Mouse (Mus musculus) heart, adult 2 months (tissue): Measurements from ENCODE around the gene AI854703. TPM values are rescaled to one million over a fixed set of nuclear protein-coding genes. Genes with fewer than 3 reads are reported as not detected.

Experiments used
- DNase-seq, 2 experiments: peaks; one replicate each; pipeline ENCODE4 v3.0.0; 2021
- H3K27ac ChIP-seq: fragments of 200-600 bp; 2 replicates; pipeline ENCODE4 v1.8.1; 2022
- H3K27me3 ChIP-seq: fragments of 200-500 bp; 2 replicates; pipeline ENCODE4 v1.6.1; 2012; ENCODE audit warnings: mild to moderate bottlenecking, low read length, inconsistent platforms, mixed read lengths; ENCODE audit not compliant: control insufficient read depth, insufficient read depth
- H3K36me3 ChIP-seq: fragments of 200-500 bp; 2 replicates; pipeline ENCODE4 v1.6.1; 2012; ENCODE audit warnings: low read length, inconsistent platforms; ENCODE audit not compliant: control insufficient read depth, insufficient read depth
- H3K4me1 ChIP-seq: fragments of 200-500 bp; 2 replicates; pipeline ENCODE4 v1.6.1; 2011; ENCODE audit warnings: low read length; ENCODE audit not compliant: control insufficient read depth, insufficient read depth
- H3K4me3 ChIP-seq: fragments of 200-600 bp; 2 replicates; pipeline ENCODE4 v1.8.1; 2022
- H3K79me2 ChIP-seq: fragments of 200-500 bp; replicated peaks from 2 replicates; pipeline ENCODE4 v1.6.1; 2012; ENCODE audit warnings: mild to moderate bottlenecking, inconsistent platforms, low read length, moderate library complexity, mixed read lengths; ENCODE audit not compliant: control insufficient read depth, insufficient read depth
- H3K9ac ChIP-seq: fragments of 200-500 bp; 2 replicates; pipeline ENCODE4 v1.6.1; 2012; ENCODE audit warnings: low read depth, mild to moderate bottlenecking, control low read depth, inconsistent platforms, low read length, mixed read lengths
- CTCF ChIP-seq: fragments of 200-600 bp; IDR thresholded peaks from 2 replicates; pipeline ENCODE4 v1.8.1; 2022; ENCODE audit warnings: antibody characterized with exemption, mild to moderate bottlenecking, moderate library complexity
- EP300 ChIP-seq: fragments of 200-500 bp; IDR thresholded peaks from 2 replicates; pipeline ENCODE4 v1.6.1; 2011; ENCODE audit warnings: low read depth, low read length, control low read depth; ENCODE audit not compliant: insufficient read depth
- POLR2A ChIP-seq: fragments of 200-500 bp; IDR thresholded peaks from 2 replicates; pipeline ENCODE4 v1.6.1; 2011; ENCODE audit warnings: mild to moderate bottlenecking, low read depth, low read length, control low read depth; ENCODE audit not compliant: insufficient read depth
- WGBS: fragments of 180-500 bp; shearing (Covaris S2); methylation state at CpG from one replicate; pipeline ENCODE4 v1.1.7; 2018; 5-methylcytosine and 5-hydroxymethylcytosine counted together
- intact Hi-C: fragments of 180-260 bp; cut with DNase I; formaldehyde crosslinking; loops from one replicate; pipeline ENCODE4 v1.15.1; 2025
- polyA plus RNA-seq: library from polyadenylated mRNA; depleted of rRNA; stranded (reverse); fragments of >200 nt; gene quantifications from 2 replicates; pipeline ENCODE4 v1.2.3, GENCODE M21; 2012
- total RNA-seq, 2 experiments: library from RNA; stranded (reverse); gene quantifications; 2 replicates each; pipeline ENCODE4 v1.2.3; 2021

Gene AI854703
- total and polyA plus RNA-seq, 3 experiments: 0.16 to 0.68 (median 0.29) TPM

- no peaks in the 10 kb centered on the region for H3K36me3 ChIP-seq
- no peak overlapping the region for H3K9ac ChIP-seq
- 52% methylated on average over 1 of the region's 1 CpGs for WGBS
- no peak for DNase-seq
- no peaks in the 10 kb centered on the region for H3K79me2 ChIP-seq
- intact Hi-C loops: no loop called here
- H3K27ac ChIP-seq: no peak overlapping the region
- H3K27me3 ChIP-seq: no peaks in the 10 kb centered on the region
- H3K4me3 ChIP-seq: no peak overlapping the region
- H3K4me1 ChIP-seq: no peaks in the 10 kb centered on the region
- TF ChIP-seq EP300 (no peak), CTCF (no peak), POLR2A (no peak)
Measured at GRCm38 (mm10) chr6:48623460-48623859, 3.1 kb upstream of the AI854703 start.

DNA sequence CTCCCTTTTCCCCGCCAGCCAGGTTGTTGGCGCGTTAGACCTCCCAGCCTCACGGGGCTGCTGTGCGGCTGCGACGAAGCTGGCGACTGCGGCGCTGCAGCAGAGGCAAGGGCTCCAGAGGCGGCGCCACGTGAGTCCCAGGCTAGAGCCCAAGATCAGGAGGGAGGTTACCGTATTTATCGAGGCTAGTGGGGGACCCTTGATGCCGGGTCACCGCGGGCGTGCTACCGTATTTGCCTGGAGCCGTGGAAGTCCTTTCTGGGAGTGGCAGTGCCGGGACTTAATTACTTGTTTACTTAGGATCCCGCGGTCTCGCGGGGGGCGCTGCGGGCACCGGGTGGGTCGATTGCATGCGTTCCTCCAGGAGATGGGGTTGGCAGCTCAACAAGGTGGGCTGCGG is 420 bp downstream of the AI854703 start:
- intact Hi-C loops: no loop called here
- Histone ChIP-seq H3K4me1 (no peaks in the 10 kb centered on the region), H3K79me2 (no peaks in the 10 kb centered on the region), H3K36me3 (no peaks in the 10 kb centered on the region), H3K9ac (peak overlapping the region; percentile 43), H3K27ac (no peak overlapping the region), H3K4me3 (peak overlapping the region; percentile 44), H3K27me3 (no peaks in the 10 kb centered on the region)
- TF ChIP-seq POLR2A (no peak), CTCF (peak; percentile 29)
- DNase-seq: peak; percentile 59 to 67
- WGBS: 1% methylated on average over 32 of the region's 32 CpGs

GRCm38 (mm10) chr6:48627511-48627924 is 954 bp downstream of the AI854703 start:
- no peaks in the 10 kb centered on the region for H3K27me3 ChIP-seq
- intact Hi-C loops: no loop called here
- no peaks in the 10 kb centered on the region for H3K4me1 ChIP-seq
- peak overlapping the region; percentile 43 for H3K9ac ChIP-seq
- WGBS: 25% methylated on average over 7 of the region's 7 CpGs
- peak overlapping the region; percentile 44 for H3K4me3 ChIP-seq
- TF ChIP-seq CTCF (no peak), POLR2A (no peak), EP300 (no peak)
- H3K27ac ChIP-seq: no peak overlapping the region
- no peaks in the 10 kb centered on the region for H3K79me2 ChIP-seq
- no peaks in the 10 kb centered on the region for H3K36me3 ChIP-seq
- DNase-seq: peak in 1 of 2 experiments; percentile 22

- whole genome bisulfite sequencing: 70% methylated on average over 3 of the region's 3 CpGs
- H3K9ac ChIP-seq: no peak overlapping the region
- peak in 1 of 2 experiments; percentile 11 for DNase-seq
- H3K27me3 ChIP-seq: no peaks in the 10 kb centered on the region
- TF ChIP-seq EP300 (no peak), POLR2A (no peak), CTCF (no peak)
- no peaks in the 10 kb centered on the region for H3K36me3 ChIP-seq
- no peaks in the 10 kb centered on the region for H3K79me2 ChIP-seq
- no peak overlapping the region for H3K27ac ChIP-seq
- H3K4me1 ChIP-seq: no peaks in the 10 kb centered on the region
- H3K4me3 ChIP-seq: no peak overlapping the region
- intact Hi-C loops: no loop called here
Measured at GRCm38 (mm10) chr6:48628377-48628776, 1.8 kb downstream of the AI854703 start.

DNA sequence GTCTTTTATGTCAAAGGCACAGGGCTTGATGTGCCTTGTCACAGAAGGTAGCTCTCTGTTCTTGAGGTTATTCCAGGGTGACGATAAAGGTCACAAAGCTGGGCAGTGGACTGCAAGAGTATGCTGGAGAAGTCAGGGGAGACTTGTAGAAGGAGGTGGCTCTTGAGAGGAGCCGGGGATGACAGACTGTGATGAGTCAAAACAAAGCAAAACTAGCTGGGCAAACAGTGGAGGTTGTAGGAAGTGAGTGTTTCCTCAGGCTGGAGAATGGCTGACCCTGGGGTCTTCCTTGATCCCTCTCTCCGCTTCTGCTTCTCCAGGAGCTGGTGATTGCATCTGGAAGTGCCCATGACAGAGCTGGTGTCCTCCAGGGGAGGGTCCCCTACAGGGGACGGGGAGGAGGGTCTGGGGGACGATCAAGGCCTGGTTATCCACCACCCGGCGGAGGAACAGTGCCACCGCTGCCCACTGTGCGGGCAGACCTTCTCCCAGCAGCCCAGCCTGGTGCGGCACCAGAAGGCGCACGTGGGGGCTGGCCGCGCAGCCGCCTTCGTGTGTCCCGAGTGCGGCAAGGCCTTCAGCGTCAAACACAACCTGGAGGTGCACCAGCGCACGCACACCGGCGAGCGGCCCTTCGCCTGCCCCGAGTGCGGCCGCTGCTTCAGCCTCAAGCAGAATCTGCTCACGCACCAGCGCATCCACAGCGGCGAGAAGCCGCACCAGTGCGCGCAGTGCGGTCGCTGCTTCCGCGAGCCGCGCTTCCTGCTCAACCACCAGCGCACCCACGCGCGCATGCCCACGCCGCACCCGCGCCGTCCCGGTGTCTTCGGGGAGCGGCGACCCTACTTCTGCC is 2.5 kb downstream of the AI854703 start:
- no peaks in the 10 kb centered on the region for H3K27me3 ChIP-seq
- peak overlapping the region; percentile 56 for H3K9ac ChIP-seq

GRCm38 (mm10) chr6:48629661-48630034 is 3.1 kb downstream of the AI854703 start:
- WGBS: 12% methylated on average over 13 of the region's 13 CpGs
- intact Hi-C loops: no loop called here
- Histone ChIP-seq H3K4me3 (peak overlapping the region; percentile 44), H3K9ac (peak overlapping the region; percentile 56), H3K36me3 (no peaks in the 10 kb centered on the region), H3K27ac (no peak overlapping the region), H3K27me3 (no peaks in the 10 kb centered on the region), H3K4me1 (no peaks in the 10 kb centered on the region), H3K79me2 (no peaks in the 10 kb centered on the region)
- DNase-seq: no peak
- TF ChIP-seq POLR2A: no peak
- no peak for TF ChIP-seq EP300
- no peak for TF ChIP-seq CTCF

More for the DNA sequence above, 2.5 kb downstream of the AI854703 start:
- 9% methylated on average over 54 of the region's 54 CpGs for WGBS
- Histone ChIP-seq H3K36me3 (no peaks in the 10 kb centered on the region), H3K27ac (no peak overlapping the region), H3K79me2 (no peaks in the 10 kb centered on the region), H3K4me3 (peak overlapping the region; percentile 44), H3K4me1 (no peaks in the 10 kb centered on the region)
- no peak for TF ChIP-seq EP300
- TF ChIP-seq POLR2A: no peak
- no peak for TF ChIP-seq CTCF
- intact Hi-C loops: no loop called here
- DNase-seq: peak; percentile 21 to 33
